Mouse (Mus musculus): ENCODE measurements around the gene 1190005I06Rik.

The 1190005I06Rik gene

GRCm38 (mm10) chr8:120647532-120647931 lies at the start of gene 1190005I06Rik:
Gene 1190005I06Rik (minus strand): TSS chr8:120647632.
- 76% methylated on average over 7 of the region's 7 CpGs for WGBS

- WGBS: 51% methylated on average over 13 of the region's 13 CpGs
Observed at GRCm38 (mm10) chr8:120696401-120697153, 49.1 kb upstream of the 1190005I06Rik start.

GRCm38 (mm10) chr8:120693861-120694493 lies 46.5 kb upstream of the 1190005I06Rik start:
- 64% methylated on average over 22 of the region's 22 CpGs for WGBS

- 86% methylated on average over 4 of the region's 4 CpGs for WGBS
Observed at GRCm38 (mm10) chr8:120692934-120693333, 45.5 kb upstream of the 1190005I06Rik start.

- 92% methylated on average over 7 of the region's 7 CpGs for WGBS
Observed at GRCm38 (mm10) chr8:120688511-120688910, 41.1 kb upstream of the 1190005I06Rik start.

GRCm38 (mm10) chr8:120687786-120688185 lies 40.4 kb upstream of the 1190005I06Rik start:
- WGBS: 81% methylated on average over 8 of the region's 8 CpGs

- WGBS: 80% methylated on average over 5 of the region's 5 CpGs
Observed at GRCm38 (mm10) chr8:120686576-120686975, 39.1 kb upstream of the 1190005I06Rik start.

- WGBS: 77% methylated on average over 13 of the region's 13 CpGs
Observed at GRCm38 (mm10) chr8:120686051-120686450, 38.6 kb upstream of the 1190005I06Rik start.

GRCm38 (mm10) chr8:120685591-120685990 lies 38.2 kb upstream of the 1190005I06Rik start:
- WGBS: 87% methylated on average over 8 of the region's 8 CpGs

GRCm38 (mm10) chr8:120685097-120685496 lies 37.7 kb upstream of the 1190005I06Rik start:
- 85% methylated on average over 5 of the region's 5 CpGs for WGBS

GRCm38 (mm10) chr8:120684082-120684481 lies 36.6 kb upstream of the 1190005I06Rik start:
- WGBS: 79% methylated on average over 5 of the region's 5 CpGs

- 25% methylated on average over 10 of the region's 10 CpGs for WGBS
Observed at GRCm38 (mm10) chr8:120683602-120684001, 36.2 kb upstream of the 1190005I06Rik start.

- 74% methylated on average over 10 of the region's 10 CpGs for WGBS
Observed at GRCm38 (mm10) chr8:120681113-120681512, 33.7 kb upstream of the 1190005I06Rik start.

- WGBS: 63% methylated on average over 7 of the region's 7 CpGs
Observed at GRCm38 (mm10) chr8:120680405-120680804, 33.0 kb upstream of the 1190005I06Rik start.

GRCm38 (mm10) chr8:120679629-120680387 lies 32.4 kb upstream of the 1190005I06Rik start:
- 79% methylated on average over 11 of the region's 11 CpGs for WGBS

- 11% methylated on average over 10 of the region's 10 CpGs for WGBS
Observed at GRCm38 (mm10) chr8:120678447-120678846, 31.0 kb upstream of the 1190005I06Rik start.

- 69% methylated on average over 8 of the region's 8 CpGs for WGBS
Observed at GRCm38 (mm10) chr8:120675718-120676117, 28.3 kb upstream of the 1190005I06Rik start.

GRCm38 (mm10) chr8:120673298-120673697 lies 25.9 kb upstream of the 1190005I06Rik start:
- WGBS: 57% methylated on average over 7 of the region's 7 CpGs

GRCm38 (mm10) chr8:120672626-120673229 lies 25.3 kb upstream of the 1190005I06Rik start:
- 83% methylated on average over 16 of the region's 16 CpGs for WGBS

- 49% methylated on average over 6 of the region's 6 CpGs for WGBS
Observed at GRCm38 (mm10) chr8:120671775-120672174, 24.3 kb upstream of the 1190005I06Rik start.

- WGBS: under 1% methylated on average over 51 of the region's 51 CpGs
Observed at GRCm38 (mm10) chr8:120668374-120668905, 21.0 kb upstream of the 1190005I06Rik start, which contains the start of gene Emc8. Gene Emc8 (minus strand): TSS chr8:120668573.
